Mouse (Mus musculus): Measurements from ENCODE around the gene Il1r2. TPM values are rescaled to one million over a fixed set of nuclear protein-coding genes. Genes with fewer than 3 reads are reported as not detected.
A peak's percentile ranks its signal among the peaks of the same experiment; 100 is the strongest.

Il1r2 gene
- polyA plus RNA-seq, 1 experiment from 2014 or later, result 0.36 TPM

GRCm38 (mm10) chr1:40064508-40064907, 9.4 kb upstream of the Il1r2 start:
- no peak overlapping the region for H3K4me2 ChIP-seq
- WGBS, result 92% methylated on average over 8 of the region's 8 CpGs
- H3K9ac ChIP-seq, result no peak overlapping the region
- H3K36me3 ChIP-seq, result no peaks in the 10 kb centered on the region
- ATAC-seq (ENCODE audit: low FRiP score), result no peak
- no peaks in the 10 kb centered on the region for H3K9me3 ChIP-seq
- no peak overlapping the region for H3K4me3 ChIP-seq
- no peak overlapping the region for H3K27ac ChIP-seq
- no peaks in the 10 kb centered on the region for H3K4me1 ChIP-seq (replicated peaks)
- no peaks in the 10 kb centered on the region for H3K27me3 ChIP-seq

GRCm38 (mm10) chr1:40072558-40072957, 1.3 kb upstream of the Il1r2 start:
- H3K27me3 ChIP-seq, result no peaks in the 10 kb centered on the region
- H3K36me3 ChIP-seq, result 0 out of 2 replicates have a peak, but pooled peaks cover 3% of the 10 kb centered on the region
- no peak overlapping the region for H3K9ac ChIP-seq
- H3K4me2 ChIP-seq, result no peak overlapping the region
- ATAC-seq (ENCODE audit: low FRiP score), result no peak
- H3K4me3 ChIP-seq, result no peak overlapping the region
- no peaks in the 10 kb centered on the region; the same call in 1 of the 2 replicates for H3K4me1 ChIP-seq (replicated peaks)
- 79% methylated on average over 4 of the region's 4 CpGs for WGBS
- no peak overlapping the region for H3K27ac ChIP-seq
- no peaks in the 10 kb centered on the region for H3K9me3 ChIP-seq

GRCm38 (mm10) chr1:40077328-40077727, 3.4 kb downstream of the Il1r2 start:
- no peak overlapping the region for H3K9ac ChIP-seq
- no peak overlapping the region for H3K4me3 ChIP-seq
- H3K4me1 ChIP-seq (replicated peaks), result no peaks in the 10 kb centered on the region; the same call in 1 of the 2 replicates
- 0 out of 2 replicates have a peak, but pooled peaks cover 3% of the 10 kb centered on the region for H3K36me3 ChIP-seq
- H3K4me2 ChIP-seq, result no peak overlapping the region
- no peak for ATAC-seq (ENCODE audit: low FRiP score)
- WGBS, result 98% methylated on average over 2 of the region's 2 CpGs
- no peaks in the 10 kb centered on the region for H3K27me3 ChIP-seq
- no peak overlapping the region for H3K27ac ChIP-seq
- no peaks in the 10 kb centered on the region for H3K9me3 ChIP-seq

GRCm38 (mm10) chr1:40081041-40081440, 7.2 kb downstream of the Il1r2 start:
- H3K4me3 ChIP-seq, result no peak overlapping the region
- H3K9me3 ChIP-seq, result no peaks in the 10 kb centered on the region
- H3K4me1 ChIP-seq (replicated peaks), result peaks cover 13% of the 10 kb centered on the region; the same call in 1 of the 2 replicates
- H3K36me3 ChIP-seq, result no peaks in the 10 kb centered on the region
- peaks cover 8% of the 10 kb centered on the region; the same call in 1 of the 2 replicates for H3K27me3 ChIP-seq
- no peak overlapping the region for H3K4me2 ChIP-seq
- WGBS, result 79% methylated on average over 2 of the region's 2 CpGs
- ATAC-seq (ENCODE audit: low FRiP score), result no peak
- H3K9ac ChIP-seq, result no peak overlapping the region
- no peak overlapping the region for H3K27ac ChIP-seq

- no peak overlapping the region for H3K9ac ChIP-seq
- peak overlapping the region; percentile 77 for H3K4me2 ChIP-seq
- no peaks in the 10 kb centered on the region for H3K9me3 ChIP-seq
- no peak overlapping the region for H3K27ac ChIP-seq
- peaks cover 15% of the 10 kb centered on the region; the same call in 1 of the 2 replicates for H3K4me1 ChIP-seq (replicated peaks)
- no peak overlapping the region for H3K4me3 ChIP-seq
- H3K27me3 ChIP-seq, result peaks cover 8% of the 10 kb centered on the region; the same call in 1 of the 2 replicates
- WGBS, result 71% methylated on average over 3 of the region's 3 CpGs
- 0 out of 2 replicates have a peak, but pooled peaks have one; percentile 21 for ATAC-seq (ENCODE audit: low FRiP score)
- H3K36me3 ChIP-seq, result no peaks in the 10 kb centered on the region
Observed at GRCm38 (mm10) chr1:40084386-40084785, 10.5 kb downstream of the Il1r2 start.

GRCm38 (mm10) chr1:40085403-40086182, 11.7 kb downstream of the Il1r2 start:
- H3K36me3 ChIP-seq, result no peaks in the 10 kb centered on the region
- peak overlapping the region; percentile 77 for H3K4me2 ChIP-seq
- H3K27me3 ChIP-seq, result peaks cover 8% of the 10 kb centered on the region; the same call in 1 of the 2 replicates
- H3K9me3 ChIP-seq, result no peaks in the 10 kb centered on the region
- peak; percentile 83 for ATAC-seq (ENCODE audit: low FRiP score)
- WGBS, result 5% methylated on average over 25 of the region's 25 CpGs
- peak overlapping the region; percentile 72 for H3K9ac ChIP-seq
- peaks cover 15% of the 10 kb centered on the region; the same call in 1 of the 2 replicates for H3K4me1 ChIP-seq (replicated peaks)
- H3K4me3 ChIP-seq, result peak overlapping the region; percentile 46
- peak overlapping the region; percentile 49; the same call in 1 of the 2 replicates for H3K27ac ChIP-seq

- Histone ChIP-seq H3K9me3 (no peaks in the 10 kb centered on the region), H3K36me3 (no peaks in the 10 kb centered on the region), H3K4me1 (replicated peaks) (0 out of 2 replicates have a peak, but pooled peaks cover 1% of the 10 kb centered on the region), H3K4me3 (no peak overlapping the region), H3K9ac (no peak overlapping the region), H3K27me3 (no peaks in the 10 kb centered on the region), H3K4me2 (no peak overlapping the region), H3K27ac (no peak overlapping the region)
- no peak for ATAC-seq (ENCODE audit: low FRiP score)
- WGBS, result 88% methylated on average over 9 of the region's 9 CpGs
Observed at GRCm38 (mm10) chr1:40091160-40091559, 17.3 kb downstream of the Il1r2 start.

GRCm38 (mm10) chr1:40092541-40092940, 18.7 kb downstream of the Il1r2 start:
- H3K9me3 ChIP-seq, result no peaks in the 10 kb centered on the region
- H3K27me3 ChIP-seq, result no peaks in the 10 kb centered on the region
- H3K9ac ChIP-seq, result no peak overlapping the region
- H3K4me2 ChIP-seq, result no peak overlapping the region
- no peak overlapping the region for H3K27ac ChIP-seq
- no peaks in the 10 kb centered on the region for H3K4me1 ChIP-seq (replicated peaks)
- H3K36me3 ChIP-seq, result no peaks in the 10 kb centered on the region
- no peak overlapping the region for H3K4me3 ChIP-seq
- WGBS, result 75% methylated on average over 6 of the region's 6 CpGs
- no peak for ATAC-seq (ENCODE audit: low FRiP score)

GRCm38 (mm10) chr1:40094601-40095304, 20.9 kb downstream of the Il1r2 start:
- no peak overlapping the region for H3K4me2 ChIP-seq
- H3K36me3 ChIP-seq, result no peaks in the 10 kb centered on the region
- no peaks in the 10 kb centered on the region for H3K9me3 ChIP-seq
- H3K27me3 ChIP-seq, result no peaks in the 10 kb centered on the region
- H3K4me3 ChIP-seq, result no peak overlapping the region
- no peak overlapping the region for H3K27ac ChIP-seq
- H3K9ac ChIP-seq, result no peak overlapping the region
- no peak for ATAC-seq (ENCODE audit: low FRiP score)
- WGBS, result 87% methylated on average over 3 of the region's 3 CpGs
- no peaks in the 10 kb centered on the region for H3K4me1 ChIP-seq (replicated peaks)

- H3K27me3 ChIP-seq, result no peaks in the 10 kb centered on the region
- H3K4me1 ChIP-seq (replicated peaks), result no peaks in the 10 kb centered on the region
- no peaks in the 10 kb centered on the region for H3K36me3 ChIP-seq
- H3K9ac ChIP-seq, result no peak overlapping the region
- H3K27ac ChIP-seq, result no peak overlapping the region
- no peak overlapping the region for H3K4me3 ChIP-seq
- ATAC-seq (ENCODE audit: low FRiP score), result no peak
- H3K9me3 ChIP-seq, result no peaks in the 10 kb centered on the region
- WGBS, result 23% methylated on average over 1 of the region's 1 CpGs
- no peak overlapping the region for H3K4me2 ChIP-seq
Observed at GRCm38 (mm10) chr1:40095585-40095984, 21.7 kb downstream of the Il1r2 start.

GRCm38 (mm10) chr1:40106306-40106705, 32.4 kb downstream of the Il1r2 start:
- H3K4me3 ChIP-seq, result no peak overlapping the region

GRCm38 (mm10) chr1:40106719-40107118, 32.8 kb downstream of the Il1r2 start:
- Histone ChIP-seq H3K9ac (no peak overlapping the region), H3K9me3 (no peaks in the 10 kb centered on the region), H3K4me2 (no peak overlapping the region), H3K36me3 (no peaks in the 10 kb centered on the region), H3K27ac (no peak overlapping the region), H3K4me3 (no peak overlapping the region), H3K27me3 (0 out of 2 replicates have a peak, but pooled peaks cover 2% of the 10 kb centered on the region), H3K4me1 (replicated peaks) (no peaks in the 10 kb centered on the region)
- 70% methylated on average over 4 of the region's 4 CpGs for WGBS
- ATAC-seq (ENCODE audit: low FRiP score), result no peak

More at GRCm38 (mm10) chr1:40106306-40106705, 32.4 kb downstream of the Il1r2 start:
- Histone ChIP-seq H3K36me3 (no peaks in the 10 kb centered on the region), H3K9me3 (no peaks in the 10 kb centered on the region), H3K4me2 (no peak overlapping the region), H3K27me3 (0 out of 2 replicates have a peak, but pooled peaks cover 2% of the 10 kb centered on the region), H3K27ac (no peak overlapping the region), H3K9ac (no peak overlapping the region), H3K4me1 (replicated peaks) (no peaks in the 10 kb centered on the region)
- no peak for ATAC-seq (ENCODE audit: low FRiP score)
- WGBS, result 89% methylated on average over 4 of the region's 4 CpGs

Measured in hindbrain, embryonic 13.5 days (tissue).